Mouse (Mus musculus): ENCODE data around the gene Bin2. TPM values are rescaled to one million over a fixed set of nuclear protein-coding genes. Genes with fewer than 3 reads are reported as not detected.

The Bin2 gene
- total RNA-seq (2021), result under 1 TPM; 0.53 to 0.89 TPM
- long read RNA-seq, experiment 1, result 0 reads
- long read RNA-seq, experiment 2, result 0 reads

DNA sequence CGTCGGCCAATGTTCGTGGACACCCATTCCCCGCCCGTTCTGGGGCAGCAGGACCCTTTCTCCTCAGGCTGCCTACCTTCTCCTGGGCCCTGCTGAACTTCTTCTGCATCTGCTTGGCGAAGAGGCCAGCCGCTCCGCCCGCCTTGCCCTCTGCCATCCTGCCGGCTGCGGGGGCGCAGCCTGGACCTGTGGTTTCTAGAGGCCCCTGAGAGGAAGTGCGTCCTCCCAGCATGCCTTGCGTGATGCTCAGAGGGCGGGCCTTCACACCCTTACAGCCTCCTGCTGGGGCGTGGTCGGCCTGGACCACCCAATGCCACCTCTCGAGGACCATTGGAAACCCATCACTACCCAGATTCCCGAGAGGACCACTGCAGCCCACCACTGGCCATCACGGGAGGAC is at the start of gene Bin2:
Gene Bin2 (minus strand): TSS at position 217 of the 400 bp plus-strand sequence.
- no peak for DNase-seq
- intact Hi-C loops (cut with DNase I; ENCODE audit: low total_unique reads), result no loop called here

DNA sequence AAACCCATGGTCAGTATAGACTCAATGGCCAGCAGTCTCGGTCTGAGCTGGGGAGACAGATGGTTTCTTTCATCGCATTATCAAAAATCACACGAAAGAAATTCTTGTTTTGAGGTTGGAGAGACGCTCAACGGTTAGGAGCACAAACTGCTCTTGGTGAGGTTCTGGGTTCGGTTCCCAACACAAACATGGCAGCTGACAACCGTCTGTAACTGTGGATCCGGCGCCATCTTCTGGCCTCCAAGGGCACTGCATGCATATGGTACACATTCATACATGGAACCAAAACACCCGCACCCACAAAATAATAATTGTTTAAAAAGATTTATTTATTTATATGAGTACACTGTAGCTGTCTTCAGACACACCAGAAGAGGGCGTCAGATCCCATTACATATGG is 49.2 kb upstream of the Bin2 start:
- intact Hi-C loops (cut with DNase I; ENCODE audit: low total_unique reads), result no loop called here
- DNase-seq, result no peak

DNA sequence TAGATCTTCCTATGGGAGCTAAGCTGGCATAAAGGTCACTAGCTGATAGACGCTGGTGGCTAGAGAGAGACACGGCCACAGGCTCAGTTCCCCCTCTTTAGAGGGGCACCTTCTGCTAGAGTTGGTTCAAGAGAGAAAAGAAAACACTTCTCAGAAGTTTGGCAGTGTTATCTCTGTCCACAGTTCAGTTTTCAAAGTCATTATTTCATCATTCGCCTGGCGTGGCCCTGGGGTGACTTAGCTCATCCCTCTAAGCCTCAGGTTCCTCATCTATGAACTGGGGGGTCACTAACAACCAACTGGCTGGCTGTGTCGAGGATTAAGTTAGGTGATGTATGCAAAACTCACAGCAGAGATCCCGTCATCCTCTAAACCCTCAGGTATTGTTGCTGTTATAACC is 48.6 kb upstream of the Bin2 start:
- intact Hi-C loops (cut with DNase I; ENCODE audit: low total_unique reads), result no loop called here
- DNase-seq, result no peak

DNA sequence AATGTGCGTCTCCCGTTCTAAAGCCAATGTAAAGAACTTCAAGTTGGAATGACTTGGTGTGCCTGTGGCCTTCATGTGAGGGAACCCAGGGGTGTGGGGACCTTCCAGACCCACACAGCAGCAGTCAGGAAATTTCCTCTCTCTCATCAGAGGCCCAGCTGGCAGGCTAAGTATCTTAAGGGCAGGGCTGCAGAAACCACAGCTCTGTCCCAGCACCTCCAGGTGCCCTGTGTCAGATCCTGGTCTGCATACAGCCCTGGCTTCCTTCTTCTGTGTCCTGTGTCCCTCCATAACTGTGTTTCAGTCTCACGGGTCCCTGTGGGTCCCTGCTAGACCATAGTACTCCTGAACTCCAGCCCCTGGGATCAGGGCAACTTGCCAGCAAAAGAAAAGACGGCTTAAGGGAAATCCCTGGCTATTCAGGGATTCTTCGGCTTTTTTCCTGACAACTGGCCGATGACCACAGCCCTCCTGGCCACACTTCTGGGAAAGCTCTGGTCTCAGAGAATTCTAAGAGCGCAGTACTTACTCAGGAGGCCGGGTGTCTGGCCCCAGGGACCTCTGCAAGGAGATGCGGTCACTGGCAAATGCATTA is 46.1 kb upstream of the Bin2 start:
- DNase-seq, result no peak
- intact Hi-C loops (cut with DNase I; ENCODE audit: low total_unique reads), result no loop called here

DNA sequence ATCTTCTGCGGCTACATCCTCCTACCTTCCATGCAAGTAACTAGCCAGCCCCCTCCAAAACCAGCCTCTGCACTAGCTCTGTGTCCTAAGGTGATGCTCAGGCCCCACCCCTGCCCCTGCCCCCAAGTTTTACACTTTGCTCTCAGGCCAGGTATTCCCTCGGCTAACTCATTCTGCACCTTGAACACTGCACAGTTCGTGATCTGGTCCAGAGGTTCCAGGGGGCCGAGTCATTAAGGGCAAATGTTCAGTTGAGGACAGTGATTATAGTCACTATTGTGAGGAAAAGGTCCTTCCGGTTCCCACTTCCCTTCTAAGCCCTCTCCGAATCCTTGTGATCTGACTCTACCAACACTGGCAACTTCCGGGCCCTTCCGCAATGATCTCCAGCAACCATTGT is 45.1 kb upstream of the Bin2 start:
- intact Hi-C loops (cut with DNase I; ENCODE audit: low total_unique reads), result no loop called here

DNA sequence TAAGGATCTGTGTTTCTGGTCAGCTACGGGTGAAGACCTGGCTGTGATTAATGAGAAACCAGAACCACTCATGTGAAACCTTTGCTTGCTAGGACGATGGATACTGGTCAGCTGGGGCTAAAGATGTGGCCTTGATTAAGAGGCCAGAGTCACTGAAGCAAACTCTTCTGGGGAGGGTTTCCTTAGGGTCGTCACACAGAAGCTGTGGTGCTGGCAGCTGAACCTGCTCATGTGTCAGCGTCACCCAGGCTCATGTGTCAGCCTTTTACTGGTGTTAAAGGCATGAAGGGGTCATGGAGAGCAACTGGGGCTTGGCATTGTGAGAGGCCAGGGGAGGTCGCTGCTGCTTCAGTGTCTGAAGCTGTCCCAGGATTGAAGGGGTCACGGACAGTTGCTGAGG is 41.5 kb upstream of the Bin2 start:
- intact Hi-C loops (cut with DNase I; ENCODE audit: low total_unique reads), result no loop called here
- no peak for DNase-seq

More for the DNA sequence above, 45.1 kb upstream of the Bin2 start:
- no peak for DNase-seq

DNA sequence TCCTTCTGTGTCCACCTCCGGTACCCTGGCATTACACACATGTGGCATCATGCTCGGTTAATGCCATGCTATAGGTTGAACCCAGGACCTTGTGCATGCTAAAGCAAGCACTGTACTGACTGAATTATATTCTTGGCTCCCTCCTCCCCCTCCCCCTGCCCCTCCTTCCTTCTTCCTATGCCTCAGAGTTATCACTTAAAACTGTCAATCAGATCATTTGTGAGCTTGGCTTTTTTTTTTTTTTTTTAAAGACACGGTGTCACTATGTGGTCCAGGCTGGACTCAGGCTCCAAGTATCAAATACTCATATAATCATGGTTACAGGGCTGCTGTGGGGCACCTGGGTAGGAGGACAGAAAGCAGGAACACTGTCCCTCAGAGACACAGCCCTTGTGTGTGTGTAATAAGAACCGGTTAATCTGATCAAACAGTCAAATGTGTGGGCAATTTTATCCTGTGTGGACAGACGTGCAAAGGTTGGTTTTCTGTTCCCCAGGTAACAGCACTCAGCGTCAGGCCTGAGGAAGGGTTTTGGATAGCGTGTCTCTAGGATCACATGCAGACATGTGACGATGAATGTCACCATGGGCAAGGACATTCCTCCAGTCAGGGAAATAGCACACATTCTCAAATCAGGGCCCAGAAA is 39.2 kb upstream of the Bin2 start:
- intact Hi-C loops (cut with DNase I; ENCODE audit: low total_unique reads), result no loop called here
- no peak for DNase-seq

DNA sequence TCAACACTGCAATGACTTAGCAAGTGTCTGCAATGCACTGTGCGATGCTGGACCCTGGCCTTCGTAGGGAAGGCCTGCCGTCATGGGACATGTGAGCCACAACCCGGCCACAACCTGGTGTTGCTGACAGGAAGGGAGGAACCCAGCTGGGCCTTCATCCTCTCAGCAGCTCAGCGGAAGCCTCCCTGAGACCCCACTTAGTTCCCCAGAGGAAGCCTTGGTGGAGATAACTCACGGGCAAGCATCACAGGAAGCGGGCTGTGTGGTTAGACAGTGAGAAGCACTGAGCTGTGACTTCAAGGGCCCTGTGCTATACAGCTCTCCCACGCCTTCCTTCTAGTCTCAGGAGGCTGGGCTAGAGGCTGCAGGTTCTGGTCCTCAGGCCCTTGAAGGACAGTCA is 36.9 kb upstream of the Bin2 start:
- no peak for DNase-seq
- intact Hi-C loops (cut with DNase I; ENCODE audit: low total_unique reads), result no loop called here

DNA sequence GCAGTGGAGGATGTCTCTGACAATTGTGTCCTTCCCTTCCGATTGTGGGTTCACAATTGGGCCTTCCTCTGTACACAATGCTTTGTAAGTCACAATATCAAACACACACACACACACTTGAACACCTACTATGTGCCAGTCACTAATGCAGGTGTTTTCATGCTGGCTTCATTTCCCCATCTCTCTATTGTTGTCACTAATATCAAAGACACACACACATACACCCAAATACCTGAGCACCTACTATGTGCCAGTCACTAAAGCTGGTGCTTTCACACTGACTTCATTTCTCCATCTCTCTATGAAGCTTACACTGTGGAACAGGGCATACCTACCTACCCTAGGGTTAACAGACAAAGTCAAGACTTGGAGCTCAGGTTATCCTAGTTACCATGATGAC is 36.0 kb upstream of the Bin2 start:
- intact Hi-C loops (cut with DNase I; ENCODE audit: low total_unique reads), result no loop called here
- no peak for DNase-seq

DNA sequence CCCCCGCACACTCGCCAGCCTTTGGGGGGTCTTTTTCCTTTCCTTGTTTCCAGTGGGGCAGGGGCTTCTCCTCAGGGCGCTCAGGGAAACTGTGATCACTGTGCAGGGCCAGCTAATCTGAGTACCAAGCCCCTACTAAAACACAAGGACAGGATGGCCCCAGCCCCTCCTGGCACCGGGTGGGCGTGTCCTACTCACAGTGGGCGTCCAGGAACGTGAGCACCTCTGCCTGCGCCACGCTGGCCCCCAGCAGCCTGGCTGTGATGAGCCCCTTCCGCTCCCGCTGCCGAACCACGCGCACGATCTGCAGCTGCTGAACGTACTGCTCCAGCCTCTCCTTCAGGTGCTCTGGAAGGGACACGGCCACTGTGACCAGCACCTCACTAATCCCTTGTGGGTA is 34.6 kb upstream of the Bin2 start:
- intact Hi-C loops (cut with DNase I; ENCODE audit: low total_unique reads), result no loop called here
- no peak for DNase-seq

DNA sequence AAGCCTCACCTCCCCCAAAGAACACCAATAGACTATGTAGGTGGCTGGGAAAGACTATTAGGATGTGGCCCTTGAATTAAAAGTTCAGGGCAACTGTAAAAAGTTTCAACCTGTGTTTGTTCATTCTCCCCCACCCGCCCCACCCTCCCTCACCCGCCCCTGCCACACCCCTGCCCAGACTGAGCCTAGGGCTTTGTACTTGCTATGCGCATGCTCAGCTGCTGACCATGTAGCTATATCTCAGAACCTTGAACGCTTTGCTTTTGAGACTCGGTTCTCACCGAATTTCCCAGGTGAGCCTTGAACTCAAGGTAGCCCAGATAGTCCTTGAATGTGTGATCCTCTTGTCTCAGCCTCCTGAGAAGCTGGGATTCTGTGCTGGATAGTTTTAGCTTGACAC is 32.5 kb upstream of the Bin2 start:
- DNase-seq, result no peak
- intact Hi-C loops (cut with DNase I; ENCODE audit: low total_unique reads), result no loop called here

DNA sequence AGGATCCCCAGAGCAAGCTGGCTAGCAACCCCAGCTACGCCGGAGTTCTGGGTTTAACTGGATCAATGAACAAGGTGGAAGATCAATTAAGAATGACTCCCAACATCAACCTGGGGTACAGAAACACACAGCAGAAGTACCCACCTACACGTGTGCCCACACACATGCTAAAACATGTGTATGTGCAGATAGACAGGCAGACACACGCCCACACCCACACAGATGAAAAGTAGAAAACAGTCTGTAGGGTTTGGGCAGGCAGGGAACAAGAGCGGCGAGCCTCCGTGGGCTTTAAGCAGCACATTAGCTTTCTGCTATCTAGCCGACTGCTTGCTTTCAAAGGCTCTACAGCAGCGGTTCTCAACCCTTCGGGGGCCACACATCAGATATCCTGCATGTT is 31.8 kb upstream of the Bin2 start:
- intact Hi-C loops (cut with DNase I; ENCODE audit: low total_unique reads), result no loop called here
- no peak for DNase-seq

DNA sequence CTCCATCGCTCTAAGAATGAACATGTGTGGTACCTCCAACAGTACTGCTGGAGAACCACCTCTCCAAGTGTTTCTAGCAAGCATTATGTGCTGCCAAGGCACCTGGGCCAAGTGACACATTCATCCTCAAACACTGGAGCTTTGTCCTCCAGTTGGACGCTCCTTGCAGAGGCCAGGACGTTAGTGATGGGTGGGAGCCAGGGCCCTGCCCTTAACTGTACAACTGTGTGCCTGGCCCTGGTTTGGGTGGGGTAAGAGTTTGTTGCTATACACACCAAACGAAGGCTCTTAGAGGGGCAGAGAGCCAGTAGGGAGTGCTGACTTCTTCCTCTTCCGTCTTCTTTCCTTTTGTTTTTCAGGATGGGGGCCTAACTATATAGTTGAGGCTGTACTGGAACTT is 31.1 kb upstream of the Bin2 start:
- intact Hi-C loops (cut with DNase I; ENCODE audit: low total_unique reads), result no loop called here
- no peak for DNase-seq

DNA sequence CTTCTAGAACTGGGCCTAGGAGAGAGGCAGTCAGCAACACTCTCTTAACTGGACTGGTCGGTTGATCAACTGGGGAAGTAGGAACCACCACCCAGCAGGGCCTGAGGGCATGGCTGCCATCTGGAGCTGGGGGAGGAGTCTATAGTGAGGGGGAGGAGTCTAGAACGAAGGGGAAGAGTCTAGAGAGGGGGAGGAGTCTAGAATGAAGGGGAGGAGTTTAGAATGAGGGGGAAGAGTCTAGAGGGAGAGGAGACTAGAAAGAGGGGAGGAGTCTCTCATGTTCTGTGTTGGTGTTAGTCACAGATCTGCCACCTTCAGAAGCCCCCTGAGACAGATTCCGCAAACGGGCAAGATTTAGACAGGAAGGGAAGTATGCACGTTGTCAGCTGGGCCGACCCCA is 30.0 kb upstream of the Bin2 start:
- intact Hi-C loops (cut with DNase I; ENCODE audit: low total_unique reads), result no loop called here
- DNase-seq, result no peak

DNA sequence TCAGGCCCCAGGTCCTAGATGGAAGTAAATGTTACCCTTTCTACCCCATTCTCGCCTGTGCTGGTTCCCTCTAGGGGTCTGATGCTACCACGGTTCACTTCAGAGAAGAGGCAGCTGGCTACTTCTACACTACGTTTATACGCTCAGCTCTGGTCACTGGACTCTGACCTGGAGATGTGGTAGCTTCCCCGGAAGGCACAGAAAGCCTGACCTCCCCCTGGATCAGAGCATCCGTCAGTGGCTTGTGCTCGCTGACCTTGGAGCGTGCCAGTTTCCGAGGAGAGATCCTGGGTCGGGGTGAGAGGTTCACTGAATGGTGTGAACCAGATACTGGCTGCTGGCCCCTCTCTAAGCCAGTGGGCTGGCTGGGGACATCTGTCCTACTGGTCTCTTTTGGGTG is 28.7 kb upstream of the Bin2 start:
- DNase-seq, result no peak
- intact Hi-C loops (cut with DNase I; ENCODE audit: low total_unique reads), result no loop called here

DNA sequence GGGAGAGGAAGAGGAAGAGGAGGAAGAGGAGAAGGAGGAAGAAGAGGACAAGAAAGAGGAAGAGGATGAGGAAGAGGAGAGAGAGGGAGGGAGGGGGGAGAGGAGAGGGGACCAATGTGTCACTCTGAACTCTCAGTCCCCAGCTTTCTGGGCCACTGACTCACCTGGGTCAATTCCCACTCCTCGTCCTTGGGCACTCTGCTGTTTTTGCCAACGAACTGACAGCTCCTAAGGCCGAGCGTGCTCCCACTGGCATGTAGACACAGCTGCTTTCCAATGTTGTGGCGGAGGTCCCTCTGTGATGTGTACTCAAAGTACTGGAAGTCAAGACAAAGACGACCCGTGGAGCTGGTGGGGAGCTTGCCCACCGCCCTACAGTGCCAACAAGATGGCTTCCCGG is 25.1 kb upstream of the Bin2 start:
- intact Hi-C loops (cut with DNase I; ENCODE audit: low total_unique reads), result no loop called here
- DNase-seq, result no peak

DNA sequence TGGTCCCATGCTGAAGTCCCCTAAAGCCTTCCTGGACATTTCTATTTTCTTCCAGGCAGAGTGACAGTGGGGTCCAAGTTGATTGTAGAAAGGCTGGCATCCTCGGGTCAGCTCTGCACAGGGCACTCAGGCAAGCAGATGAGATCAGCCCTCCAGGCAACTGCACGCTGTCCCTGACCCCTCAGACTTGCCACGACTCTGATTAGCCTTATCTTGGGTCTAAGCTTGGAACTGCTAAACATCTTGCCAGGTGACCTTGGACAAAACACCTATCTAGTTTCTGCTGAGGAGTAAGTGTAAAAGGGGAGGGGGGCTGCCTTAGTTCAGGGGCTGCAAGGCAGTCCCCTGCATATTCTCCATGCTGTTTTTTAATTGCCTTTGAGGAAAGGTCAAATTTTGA is 22.6 kb upstream of the Bin2 start:
- DNase-seq, result no peak
- intact Hi-C loops (cut with DNase I; ENCODE audit: low total_unique reads), result no loop called here

DNA sequence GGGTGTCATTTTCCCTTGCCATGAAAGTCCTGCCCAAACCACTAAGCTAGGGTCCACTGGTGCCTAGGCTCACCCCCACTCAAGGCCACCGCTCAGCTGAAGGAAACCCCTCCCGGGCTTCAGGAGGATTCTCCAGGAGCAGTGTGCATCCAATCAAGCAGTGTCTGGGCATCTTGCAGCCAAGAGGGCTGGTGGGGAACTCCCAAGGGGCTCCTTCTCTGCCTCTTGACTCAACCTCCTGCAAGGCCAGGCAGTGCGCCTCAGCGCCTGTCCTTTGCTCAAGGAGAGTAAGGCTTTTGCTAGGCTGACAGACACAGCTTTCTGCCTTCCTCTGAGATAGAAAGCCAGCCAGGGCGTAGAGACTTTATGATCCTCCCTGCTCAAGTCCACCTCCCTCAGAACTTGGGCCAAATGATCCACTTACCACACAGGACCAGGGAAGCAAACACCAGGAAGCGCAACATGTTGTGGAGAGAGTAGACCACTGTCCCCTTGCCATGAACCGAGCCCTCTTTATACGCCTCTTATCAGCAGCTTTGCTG is 18.1 kb upstream of the Bin2 start, which contains the start of gene Cela1:
Gene Cela1 (minus strand): TSS at position 492 of the 542 bp plus-strand sequence.
- intact Hi-C loops (cut with DNase I; ENCODE audit: low total_unique reads), result no loop called here
- DNase-seq, result no peak

DNA sequence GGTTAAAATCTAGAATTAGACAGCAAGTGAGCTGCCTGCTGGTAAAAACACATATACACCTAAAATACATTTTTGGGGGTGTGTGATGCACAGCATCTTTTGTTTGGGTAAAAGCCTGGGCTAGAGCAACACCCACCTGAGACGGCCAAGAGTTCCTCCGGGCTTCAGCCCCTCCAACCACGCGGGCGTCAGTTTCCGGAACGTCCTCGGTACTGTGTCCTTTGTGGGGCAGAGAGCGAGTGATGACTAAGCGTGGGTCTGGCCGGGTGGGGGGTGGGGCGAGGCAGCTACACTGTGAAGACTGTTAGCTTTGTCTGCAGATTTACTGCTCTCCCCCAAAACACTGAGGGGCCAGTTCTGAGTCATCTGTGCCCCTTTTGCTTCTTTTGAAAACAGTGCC is 17.6 kb upstream of the Bin2 start:
- DNase-seq, result no peak
- intact Hi-C loops (cut with DNase I; ENCODE audit: low total_unique reads), result no loop called here

DNA sequence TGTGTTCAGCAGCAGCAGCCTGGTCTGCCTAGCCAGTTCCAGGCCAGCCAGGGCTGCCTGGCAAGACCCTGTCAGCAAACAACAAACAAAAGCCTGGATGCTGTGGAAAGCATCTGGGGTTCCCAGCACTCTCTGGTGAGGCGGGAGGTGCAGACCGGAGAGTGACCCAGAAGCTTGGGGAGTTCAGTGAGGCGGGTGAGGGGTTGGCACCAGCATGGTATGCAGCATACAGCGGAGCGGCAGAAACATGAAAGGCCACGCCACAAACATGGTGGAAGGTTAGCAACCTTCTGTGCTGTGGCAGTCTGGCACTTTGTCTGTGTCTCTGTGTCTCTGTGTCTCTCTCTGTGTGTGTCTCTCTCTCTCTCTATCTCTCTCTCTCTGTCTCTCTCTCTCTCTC is 17.1 kb upstream of the Bin2 start:
- no peak for DNase-seq
- intact Hi-C loops (cut with DNase I; ENCODE audit: low total_unique reads), result no loop called here

DNA sequence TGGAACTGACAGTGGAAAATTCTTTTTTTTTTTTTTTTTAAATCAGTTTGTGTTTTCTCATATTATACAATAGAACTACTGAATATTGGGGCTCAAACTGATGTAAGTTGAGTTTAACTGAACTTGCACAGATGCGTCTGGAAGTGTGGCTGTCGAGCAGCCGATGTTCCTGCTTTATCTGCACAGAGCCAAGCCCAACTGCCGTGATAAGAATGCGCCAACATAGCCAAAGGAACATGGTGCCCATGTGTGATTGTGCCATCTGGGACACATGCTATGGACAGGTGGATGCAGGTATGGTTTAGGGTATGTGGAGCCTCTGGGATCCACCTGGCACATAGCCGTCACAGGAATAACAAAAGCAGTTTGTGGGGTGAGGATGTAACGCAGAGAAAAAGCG is 16.5 kb upstream of the Bin2 start:
- intact Hi-C loops (cut with DNase I; ENCODE audit: low total_unique reads), result no loop called here
- DNase-seq, result no peak

DNA sequence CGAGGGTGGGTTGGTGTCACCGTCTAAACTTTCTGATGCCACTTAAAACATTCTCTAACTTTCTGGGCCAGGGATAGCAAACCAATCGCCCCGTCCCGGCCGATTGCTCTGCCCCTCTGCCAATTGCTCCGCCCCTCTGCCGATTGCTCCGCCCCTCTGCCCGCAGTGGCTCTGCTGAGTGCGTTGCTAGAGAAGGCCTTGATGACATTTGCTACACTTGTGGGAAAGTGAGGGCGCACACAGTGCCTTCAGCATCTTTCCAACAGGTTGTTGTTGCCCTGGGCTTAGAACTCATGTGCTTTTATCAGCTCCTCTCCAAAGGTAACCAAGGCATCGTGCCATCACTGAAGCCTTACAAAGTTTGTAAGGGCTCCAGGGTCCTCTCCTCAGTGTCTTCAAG is 15.9 kb upstream of the Bin2 start:
- intact Hi-C loops (cut with DNase I; ENCODE audit: low total_unique reads), result no loop called here
- no peak for DNase-seq

Data from gastrocnemius, postnatal 14 days (tissue).